Mouse (Mus musculus) small intestine, adult 2 months (tissue): ENCODE measurements around the gene Pklr. TPM values are rescaled to one million over a fixed set of nuclear protein-coding genes. Genes with fewer than 3 reads are reported as not detected.

ENCODE experiments used
- H3K27ac ChIP-seq: fragments of 200-500 bp; 2 replicates; pipeline ENCODE4 v1.5.1; 2012; ENCODE audit warnings: low read depth, low read length, control low read depth, inconsistent platforms; ENCODE audit not compliant: insufficient read depth
- H3K27me3 ChIP-seq: fragments of 200-500 bp; 2 replicates; pipeline ENCODE4 v1.6.1; 2012; ENCODE audit warnings: mild to moderate bottlenecking, moderate library complexity, low read length, inconsistent platforms; ENCODE audit not compliant: control insufficient read depth, insufficient read depth
- H3K36me3 ChIP-seq: fragments of 200-500 bp; 2 replicates; pipeline ENCODE4 v1.6.1; 2012; ENCODE audit warnings: mild to moderate bottlenecking, low read length, control low read depth, inconsistent platforms; ENCODE audit not compliant: control insufficient read depth, insufficient read depth
- H3K4me1 ChIP-seq: fragments of 200-500 bp; 2 replicates; pipeline ENCODE4 v1.6.1; 2012; ENCODE audit warnings: low read length, inconsistent platforms, mixed read lengths; ENCODE audit not compliant: control insufficient read depth, insufficient read depth, insufficient read length
- H3K4me3 ChIP-seq: fragments of 200-500 bp; 2 replicates; pipeline ENCODE4 v1.5.1; 2012; ENCODE audit warnings: low read depth, mild to moderate bottlenecking, control low read depth, inconsistent platforms, low read length, moderate library complexity
- CTCF ChIP-seq: fragments of 200-500 bp; IDR thresholded peaks from 2 replicates; pipeline ENCODE4 v1.5.1; 2012; ENCODE audit warnings: low read depth, mild to moderate bottlenecking, control low read depth, inconsistent platforms, low read length, moderate library complexity, mixed read lengths; ENCODE audit not compliant: insufficient replicate concordance, insufficient read length; ENCODE audit errors: extremely low read depth
- POLR2A ChIP-seq: fragments of 200-500 bp; IDR thresholded peaks from 2 replicates; pipeline ENCODE4 v1.6.1; 2012; ENCODE audit warnings: low read depth, mild to moderate bottlenecking, control low read depth, inconsistent platforms, low read length, moderate library complexity
- WGBS: fragments of 180-500 bp; shearing (Covaris S2); methylation state at CpG from one replicate; pipeline ENCODE4 v1.1.7; 2018; 5-methylcytosine and 5-hydroxymethylcytosine counted together
- polyA plus RNA-seq: library from polyadenylated mRNA; depleted of rRNA; stranded (reverse); fragments of >200 nt; gene quantifications from 2 replicates; pipeline ENCODE4 v1.2.3, GENCODE M21; 2012

Gene Pklr
- polyA plus RNA-seq, 1 experiment: 580 TPM

DNA sequence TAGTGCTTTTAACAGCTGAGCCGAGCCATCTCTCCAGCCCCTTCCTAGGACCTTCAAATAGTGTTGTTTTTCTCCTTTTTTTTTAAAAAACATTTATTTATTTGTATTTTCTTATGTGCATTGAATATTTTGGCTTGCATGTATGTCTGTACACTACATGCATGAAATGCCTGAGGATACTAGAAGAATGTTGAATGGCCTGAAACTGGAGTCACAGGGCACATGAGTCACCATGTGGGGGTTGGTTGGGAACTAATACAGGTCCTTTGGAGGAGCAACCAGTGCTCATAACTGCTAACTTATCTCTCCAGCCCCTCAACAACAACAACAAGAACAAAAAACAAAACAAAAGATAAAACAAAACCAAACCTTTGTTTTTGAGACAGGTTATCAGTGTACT, 27.2 kb downstream of the Pklr start:
- whole genome bisulfite sequencing: 85% methylated on average over 1 of the region's 1 CpGs
- H3K27ac ChIP-seq: no peak overlapping the region
- peaks cover 12% of the 10 kb centered on the region for H3K36me3 ChIP-seq
- TF ChIP-seq CTCF: no peak
- TF ChIP-seq POLR2A: no peak
- no peak overlapping the region for H3K4me3 ChIP-seq
- peaks cover 17% of the 10 kb centered on the region; the same call in 1 of the 2 replicates for H3K27me3 ChIP-seq
- peaks cover 8% of the 10 kb centered on the region for H3K4me1 ChIP-seq

- Histone ChIP-seq H3K27me3 (peaks cover 11% of the 10 kb centered on the region; the same call in 1 of the 2 replicates), H3K36me3 (peaks cover 18% of the 10 kb centered on the region), H3K27ac (no peak overlapping the region), H3K4me1 (peaks cover 8% of the 10 kb centered on the region), H3K4me3 (no peak overlapping the region)
- no peak for TF ChIP-seq CTCF
- TF ChIP-seq POLR2A: no peak
- WGBS: 62% methylated on average over 5 of the region's 5 CpGs
Measured at GRCm38 (mm10) chr3:89163643-89164245, 27.8 kb downstream of the Pklr start.

- H3K27me3 ChIP-seq: peaks cover 3% of the 10 kb centered on the region; the same call in 1 of the 2 replicates
- peak within 1 kb of the TSS; percentile 79 for H3K27ac ChIP-seq
- peaks cover 28% of the 10 kb centered on the region for H3K36me3 ChIP-seq
- TF ChIP-seq CTCF: no peak
- TF ChIP-seq POLR2A: peak; percentile 89
- 1% methylated on average over 75 of the region's 79 CpGs for WGBS
- peaks cover 6% of the 10 kb centered on the region for H3K4me1 ChIP-seq
- peak within 1 kb of the TSS; percentile 99 for H3K4me3 ChIP-seq
Measured at GRCm38 (mm10) chr3:89164506-89165267, 28.7 kb downstream of the Pklr start, which contains the start of gene Clk2. Gene Clk2 (plus strand): TSS chr3:89164795.

DNA sequence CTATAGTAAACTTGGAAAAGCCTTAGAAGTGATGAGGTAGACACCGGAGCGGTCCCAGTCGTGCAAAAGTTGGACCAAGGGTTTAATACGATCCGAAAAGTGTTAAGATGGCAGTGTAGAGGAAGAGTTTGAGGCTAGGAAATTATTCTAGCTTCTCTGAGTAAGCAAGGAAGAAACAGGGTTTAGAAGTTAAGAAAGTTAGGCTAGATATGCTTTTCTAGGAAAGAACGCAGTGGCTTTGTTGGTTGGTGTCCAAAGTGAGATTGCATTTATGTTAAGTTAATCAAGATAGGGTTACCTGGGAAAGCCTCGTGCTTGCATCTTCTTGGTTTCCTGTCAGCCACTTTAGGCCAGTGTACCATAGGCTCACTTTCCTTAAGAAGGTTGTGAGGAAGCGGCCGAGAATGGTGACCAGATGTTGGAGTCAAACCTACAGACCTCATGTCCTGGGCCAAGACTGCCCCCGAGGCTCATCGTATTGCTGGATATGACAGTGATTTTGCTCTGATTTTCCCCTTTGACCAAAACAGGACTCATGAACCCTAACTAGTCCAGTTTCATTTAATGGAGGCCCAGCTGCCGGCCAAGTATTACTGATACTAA, 29.4 kb downstream of the Pklr start:
- Histone ChIP-seq H3K4me1 (peaks cover 3% of the 10 kb centered on the region; the same call in 1 of the 2 replicates), H3K27me3 (no peaks in the 10 kb centered on the region), H3K36me3 (peaks cover 34% of the 10 kb centered on the region), H3K4me3 (peak overlapping the region; percentile 99), H3K27ac (peak overlapping the region; percentile 79)
- WGBS: 7% methylated on average over 12 of the region's 12 CpGs
- TF ChIP-seq CTCF (no peak), POLR2A (no peak)

- Histone ChIP-seq H3K36me3 (peaks cover 46% of the 10 kb centered on the region), H3K27ac (no peak overlapping the region), H3K4me1 (peaks cover 3% of the 10 kb centered on the region; the same call in 1 of the 2 replicates), H3K4me3 (no peak overlapping the region), H3K27me3 (no peaks in the 10 kb centered on the region)
- TF ChIP-seq CTCF: no peak
- TF ChIP-seq POLR2A: no peak
- WGBS: 92% methylated on average over 19 of the region's 19 CpGs
Measured at GRCm38 (mm10) chr3:89166945-89167344, 31.0 kb downstream of the Pklr start.

- Histone ChIP-seq H3K36me3 (peaks cover 65% of the 10 kb centered on the region), H3K4me3 (no peak overlapping the region), H3K27ac (no peak overlapping the region), H3K4me1 (peaks cover 5% of the 10 kb centered on the region; the same call in 1 of the 2 replicates), H3K27me3 (no peaks in the 10 kb centered on the region)
- no peak for TF ChIP-seq POLR2A
- TF ChIP-seq CTCF: no peak
- 90% methylated on average over 11 of the region's 11 CpGs for WGBS
Measured at GRCm38 (mm10) chr3:89174844-89175243, 38.9 kb downstream of the Pklr start.

- 88% methylated on average over 10 of the region's 10 CpGs for WGBS
- Histone ChIP-seq H3K36me3 (peaks cover 64% of the 10 kb centered on the region), H3K4me3 (no peak overlapping the region), H3K27me3 (no peaks in the 10 kb centered on the region), H3K4me1 (peaks cover 5% of the 10 kb centered on the region; the same call in 1 of the 2 replicates), H3K27ac (no peak overlapping the region)
- TF ChIP-seq POLR2A (no peak), CTCF (no peak)
Measured at GRCm38 (mm10) chr3:89175544-89175943, 39.6 kb downstream of the Pklr start.
